Mouse (Mus musculus) megakaryocyte, adult 5-6 weeks (primary cell): Measurements from ENCODE around the gene Itpkc. TPM values are rescaled to one million over a fixed set of nuclear protein-coding genes. Genes with fewer than 3 reads are reported as not detected.

Experiments used
- ATAC-seq: 2 replicates; pipeline ENCODE4 v1.8.0; 2016; ENCODE audit warnings: mild to moderate bottlenecking, inconsistent platforms; ENCODE audit not compliant: poor library complexity, severe bottlenecking
- total RNA-seq, 2 experiments: library from RNA; stranded (forward) in 1 of 2; stranded (reverse) in 1 of 2; fragments of 153-499, 151-499 nt in 1 of 2; fragments of 221-1000, 200-1000 nt in 1 of 2; gene quantifications; 2 replicates each; pipeline versions ENCODE4 v1.2.3 to v1.2.4; 2015 to 2017

Itpkc gene
- total RNA-seq, 2 experiments from 2014 or later: 1.6 to 4.7 TPM

DNA sequence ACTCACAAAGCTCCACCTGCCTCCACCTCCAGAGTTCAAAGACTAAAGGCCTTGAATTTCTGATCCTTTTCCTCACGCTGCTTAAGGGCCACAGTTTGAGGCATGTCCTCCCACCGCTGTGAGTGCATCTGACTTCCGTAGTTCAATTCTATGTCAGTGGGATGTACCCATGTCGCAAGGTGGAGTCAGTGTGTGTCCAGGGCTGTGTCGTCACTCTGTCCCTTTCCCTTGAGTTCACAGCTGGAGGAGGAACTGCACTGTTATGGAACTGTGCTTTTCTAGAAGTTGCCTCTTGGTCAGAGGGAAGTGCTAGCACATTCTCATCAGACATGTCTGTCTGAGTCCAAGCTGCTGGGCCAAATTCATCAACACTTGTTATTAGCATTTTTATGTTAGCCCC, 10.1 kb upstream of the Itpkc start:
- peak; percentile 98 for ATAC-seq

DNA sequence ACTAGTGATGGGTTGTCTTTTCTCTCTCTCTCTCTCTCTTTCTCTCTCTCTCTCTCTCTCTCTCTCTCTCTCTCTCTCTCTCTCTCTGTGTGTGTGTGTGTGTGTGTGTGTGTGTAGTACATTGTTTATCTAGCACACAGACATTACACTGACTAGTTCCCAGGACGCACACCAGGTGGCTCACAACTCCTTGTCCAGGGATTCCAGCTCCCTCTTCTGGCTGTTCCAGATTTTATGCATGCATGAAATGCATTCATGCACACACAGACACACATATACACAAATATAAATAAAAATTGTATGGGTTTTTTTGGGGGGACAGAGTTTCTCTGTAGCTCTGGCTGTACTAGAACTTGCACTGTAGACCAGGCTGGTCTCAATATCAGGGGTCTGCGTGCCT, 9.1 kb upstream of the Itpkc start:
- ATAC-seq: no peak

DNA sequence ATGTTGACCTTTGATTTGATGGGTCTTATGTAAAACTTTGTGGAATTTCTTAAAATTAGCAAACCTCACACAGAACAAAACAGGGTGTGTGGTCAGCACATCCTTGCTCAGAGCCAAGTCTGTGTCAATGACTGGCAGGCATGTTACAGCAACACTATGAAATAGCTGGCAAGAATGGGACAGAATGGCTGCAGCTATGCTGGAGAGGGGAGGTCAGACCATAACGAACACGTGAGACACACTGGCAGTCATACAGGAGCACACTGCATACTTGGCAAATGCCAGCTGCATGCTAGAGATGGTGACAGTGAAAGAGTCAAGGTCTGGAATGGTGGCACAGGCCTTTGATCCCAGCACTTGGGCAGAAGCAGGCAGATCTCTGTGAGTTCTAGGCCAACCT, 7.3 kb upstream of the Itpkc start:
- no peak for ATAC-seq

GRCm38 (mm10) chr7:27233300-27233699, 4.8 kb upstream of the Itpkc start:
- no peak for ATAC-seq

- peak; percentile 89 for ATAC-seq
These were observed 4.4 kb upstream of the Itpkc start, which contains the start of gene Coq8b for GRCm38 (mm10) chr7:27232781-27233281. TSS of gene Coq8b (plus strand) at chr7:27233023.

GRCm38 (mm10) chr7:27231693-27232331, 3.4 kb upstream of the Itpkc start:
- no peak for ATAC-seq

GRCm38 (mm10) chr7:27230781-27231180, 2.3 kb upstream of the Itpkc start:
- ATAC-seq: no peak

DNA sequence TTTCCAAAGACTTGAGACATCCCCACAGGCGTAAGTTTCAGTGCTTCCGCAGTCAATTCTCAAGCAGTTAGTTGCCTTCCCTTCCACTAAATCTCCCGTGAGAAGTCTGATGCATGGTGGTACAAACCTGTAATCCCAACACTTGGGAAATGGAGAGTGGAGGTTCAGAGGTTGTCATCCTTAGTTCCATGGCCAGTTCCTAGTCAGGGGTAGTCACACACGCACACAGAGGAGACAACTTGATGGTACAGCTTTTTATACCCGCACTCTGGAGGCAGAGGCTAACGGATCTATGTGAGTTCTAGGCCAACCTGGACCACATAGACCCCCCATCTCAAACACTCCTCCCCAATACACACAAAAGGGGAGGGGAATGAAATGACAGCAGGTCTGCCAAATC, 404 bp upstream of the Itpkc start:
- peak; percentile 9 for ATAC-seq

DNA sequence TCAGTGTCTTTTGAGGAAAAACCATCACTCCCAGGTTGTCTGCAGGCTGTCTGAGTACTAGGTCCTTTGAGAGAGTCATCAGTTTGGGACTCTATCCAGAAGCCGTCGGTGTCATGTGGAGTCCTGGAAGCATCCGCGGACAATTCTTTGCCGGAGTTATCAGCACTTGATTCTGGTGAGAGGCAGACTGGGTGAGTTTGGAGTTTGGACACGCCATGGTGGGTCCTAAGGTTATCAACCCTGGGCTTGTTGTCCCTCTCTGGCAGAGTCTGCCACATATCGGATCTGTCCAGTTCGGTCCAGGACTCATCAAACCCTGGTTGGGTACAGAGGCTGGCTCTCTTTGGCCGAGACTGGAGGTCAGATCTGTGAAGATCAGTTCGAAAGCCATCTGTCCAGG, 785 bp downstream of the Itpkc start:
- ATAC-seq: no peak

GRCm38 (mm10) chr7:27227276-27227675, 1.2 kb downstream of the Itpkc start:
- no peak for ATAC-seq

- ATAC-seq: no peak
These were observed 3.4 kb downstream of the Itpkc start for GRCm38 (mm10) chr7:27224877-27225575.

DNA sequence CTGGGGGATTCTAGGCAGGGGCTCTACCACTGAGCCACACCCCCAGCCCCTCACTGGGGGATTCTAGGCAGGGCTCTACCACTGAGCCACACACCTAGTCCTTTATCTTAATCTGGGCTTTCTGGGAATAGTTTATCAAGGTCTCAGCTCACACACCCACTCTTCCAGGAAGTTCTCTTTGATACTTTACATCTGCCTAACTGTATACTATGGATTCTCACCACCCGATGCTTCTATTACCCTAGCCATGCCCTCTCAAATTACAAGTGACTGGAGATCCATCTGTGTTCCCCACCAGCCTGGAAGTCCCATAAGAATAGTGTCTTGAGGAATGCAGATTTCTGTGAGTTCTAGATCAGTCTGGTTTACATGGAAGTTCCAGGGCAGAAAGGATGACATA, 5.9 kb downstream of the Itpkc start:
- ATAC-seq: no peak

DNA sequence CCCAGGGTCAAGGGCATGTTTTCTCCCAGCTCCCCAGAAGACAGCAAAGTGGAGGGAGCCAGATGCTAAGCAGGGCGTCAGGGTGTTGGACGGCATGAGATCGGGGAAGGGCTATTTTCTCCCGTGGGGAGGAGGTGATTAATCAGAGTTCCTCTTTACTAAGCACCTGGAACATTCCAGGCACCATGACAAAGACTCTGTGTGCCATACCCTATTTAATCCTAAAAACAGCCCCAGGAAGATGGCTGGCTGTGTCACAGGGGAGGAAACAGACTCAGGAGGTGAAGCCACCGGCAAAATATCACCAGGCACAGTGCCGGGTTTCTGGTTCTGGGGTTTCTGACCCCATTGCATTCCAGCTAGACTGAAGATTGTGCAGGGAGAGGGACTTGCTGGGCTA, 6.5 kb downstream of the Itpkc start:
- no peak for ATAC-seq

GRCm38 (mm10) chr7:27219937-27220336, 8.5 kb downstream of the Itpkc start:
- ATAC-seq: no peak

GRCm38 (mm10) chr7:27218586-27218985, 9.9 kb downstream of the Itpkc start:
- ATAC-seq: no peak

DNA sequence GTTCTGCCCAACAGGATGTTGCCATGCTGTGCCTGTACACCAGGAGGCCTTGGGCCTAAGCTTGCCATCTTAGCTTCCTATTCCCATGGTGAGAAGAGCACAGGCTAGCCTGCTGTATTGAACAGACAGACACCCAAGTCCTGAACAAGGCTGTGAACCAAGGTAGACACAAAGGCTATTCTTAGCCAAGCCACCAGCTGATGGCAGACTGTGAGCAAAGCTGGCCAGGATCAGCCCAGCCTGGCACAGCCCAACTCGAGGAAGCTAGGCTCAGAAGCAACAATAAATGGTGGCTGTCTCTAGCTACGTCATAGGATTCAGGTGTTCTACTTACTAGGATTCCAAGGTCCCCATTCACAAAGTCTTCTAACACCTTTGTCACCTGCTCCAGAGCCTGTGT, 15.8 kb downstream of the Itpkc start:
- no peak for ATAC-seq

- ATAC-seq: no peak
These were observed 24.6 kb downstream of the Itpkc start for GRCm38 (mm10) chr7:27203730-27204449.

DNA sequence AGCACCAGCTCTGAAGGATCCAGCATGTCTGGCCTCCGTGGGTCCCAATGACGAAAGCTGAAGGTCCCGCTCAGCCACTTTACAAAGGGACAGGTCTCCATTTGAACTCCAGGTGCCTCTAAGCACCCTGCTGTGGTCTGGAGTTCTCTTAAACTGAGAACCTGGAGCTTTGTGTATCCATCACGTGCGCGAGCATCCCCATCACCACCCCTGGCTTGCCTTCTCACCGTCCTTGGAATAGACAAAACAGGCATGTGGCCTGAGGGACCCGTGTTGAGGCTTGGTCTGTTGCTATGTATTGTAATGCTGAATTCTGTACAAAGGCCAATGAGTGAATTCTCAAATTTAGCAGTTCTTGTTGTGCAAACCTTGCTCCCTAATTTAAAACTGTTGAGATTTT, 29.7 kb downstream of the Itpkc start:
- no peak for ATAC-seq

GRCm38 (mm10) chr7:27198355-27198754, 30.1 kb downstream of the Itpkc start:
- no peak for ATAC-seq

- no peak for ATAC-seq
These were observed 30.8 kb downstream of the Itpkc start for GRCm38 (mm10) chr7:27197634-27198033.

DNA sequence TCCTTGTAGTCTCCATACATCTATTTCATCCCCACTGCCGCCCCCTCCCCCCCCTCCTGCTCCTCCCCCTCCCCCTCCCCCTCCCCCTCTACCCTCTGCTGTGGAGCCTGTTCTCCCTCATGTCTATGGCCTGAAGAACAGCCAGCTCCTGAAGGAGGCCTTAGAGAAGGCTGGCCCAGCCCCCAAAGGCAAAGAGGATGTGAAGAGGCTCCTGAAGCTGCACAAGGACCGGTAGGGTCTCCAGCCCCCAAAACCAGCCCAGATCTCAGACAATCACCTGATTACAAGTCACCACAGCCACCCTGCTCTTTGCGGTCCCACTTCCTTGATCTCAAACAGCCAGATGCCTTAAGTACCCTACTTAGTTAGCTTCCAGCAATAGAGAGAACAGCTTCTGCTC, 31.3 kb downstream of the Itpkc start:
- no peak for ATAC-seq
